Mouse (Mus musculus): Measurements from ENCODE around the gene Ufc1. TPM values are rescaled to one million over a fixed set of nuclear protein-coding genes. Genes with fewer than 3 reads are reported as not detected.

The Ufc1 gene
- total and polyA plus RNA-seq, 3 experiments, result 71.0 to 408 (median 101) TPM

DNA sequence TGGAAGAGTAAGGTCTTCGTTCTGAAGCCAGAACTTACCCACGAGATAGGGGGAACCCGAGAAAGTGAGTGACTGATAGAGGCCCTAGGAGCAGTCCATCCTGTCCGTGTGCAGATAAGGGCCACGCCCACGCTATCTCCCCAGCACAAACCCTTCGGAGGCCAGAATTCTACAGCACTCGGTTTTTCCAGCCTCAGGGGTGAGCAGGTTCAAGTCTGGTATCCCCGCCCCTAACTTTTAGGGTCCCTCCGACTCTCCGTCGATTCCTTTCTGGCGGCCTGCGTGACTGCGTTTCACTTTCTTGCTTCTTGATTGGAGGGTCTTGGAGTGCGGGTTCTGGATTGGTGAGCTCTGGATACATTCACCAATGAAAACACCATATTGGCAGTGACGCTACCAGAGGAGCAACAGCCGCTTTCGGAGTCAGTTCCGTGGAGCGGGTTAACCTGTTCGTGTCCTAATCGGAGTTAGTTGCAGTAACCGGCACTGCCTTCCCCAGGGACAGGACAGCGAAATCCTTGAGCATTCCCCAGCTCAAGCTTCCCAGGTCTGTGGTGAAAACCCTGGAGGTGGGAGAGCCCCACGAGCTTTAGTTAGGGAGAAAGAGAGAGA is 13.8 kb downstream of the Ufc1 start, which contains the start of gene Ppox (continued):
- TF ChIP-seq ETS1 (IDR thresholded peaks at IDR 0.05; ENCODE audit: low read depth, low read length), result peak; percentile 94
- TF ChIP-seq CTCF (IDR thresholded peaks at IDR 0.05 in 2 of 3, conservative IDR thresholded peaks at IDR 0.05 in 1 of 3; ENCODE audit: control insufficient read depth in 1 of 3, insufficient read depth in 1 of 3, low read depth in 2 of 3, low read length in 3 of 3, poor library complexity in 1 of 3, severe bottlenecking in 1 of 3), result no peak
- TF ChIP-seq HCFC1 (IDR thresholded peaks at IDR 0.05; ENCODE audit: low read depth, low read length), result peak; percentile 89

DNA sequence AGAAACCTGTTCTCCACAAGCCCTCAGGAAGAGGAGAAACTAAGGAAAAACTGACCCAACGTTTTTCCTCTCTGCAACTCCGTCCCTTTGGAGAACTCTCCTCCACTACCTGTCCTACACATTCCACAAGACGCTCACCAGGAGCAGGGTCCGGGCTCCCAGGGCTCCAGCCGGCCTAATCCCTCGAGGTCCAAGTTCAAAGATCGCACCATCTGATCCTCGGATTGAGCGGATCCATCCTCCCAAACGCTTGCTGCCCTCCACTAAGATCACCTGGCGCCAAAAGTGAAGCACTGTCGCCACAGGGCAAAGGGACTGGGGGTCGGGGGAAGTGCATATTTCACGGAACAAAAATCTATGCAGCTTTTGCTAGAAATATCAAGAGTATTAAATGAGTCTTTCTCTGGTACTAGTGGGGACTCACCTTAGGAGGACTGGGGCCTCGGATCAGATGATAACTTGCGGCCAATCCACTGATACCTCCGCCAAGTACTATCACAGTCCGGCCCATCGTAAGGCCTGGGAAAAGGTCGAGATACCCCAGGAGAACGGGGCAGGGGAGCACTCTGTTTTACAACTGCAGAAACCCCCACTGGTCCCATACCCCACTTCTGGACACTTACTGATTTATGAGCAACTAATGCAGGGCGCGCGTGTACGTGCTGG is 14.4 kb downstream of the Ufc1 start:
- peak overlapping the region; percentile 78 for H3K9ac ChIP-seq (ENCODE audit: control insufficient read depth, low read depth, low read length, poor library complexity, severe bottlenecking)
- H3K79me2 ChIP-seq (ENCODE audit: control insufficient read depth, insufficient read depth, low read length, poor library complexity), result peaks cover 4% of the 10 kb centered on the region; the same call in 1 of the 2 replicates
- no peaks in the 10 kb centered on the region for H3K27me3 ChIP-seq (ENCODE audit: control insufficient read depth in 1 of 2, insufficient read depth in 2 of 2, low read length in 2 of 2)
- no peak for DNase-seq (ENCODE audit: low read depth, low spot score)
- no peaks in the 10 kb centered on the region for H3K9me3 ChIP-seq (replicated peaks; ENCODE audit: insufficient read depth, low read length)
- peak overlapping the region; percentile 93 for H3K27ac ChIP-seq (ENCODE audit: control insufficient read depth, low read depth, low read length)
- TF ChIP-seq CHD2 (IDR thresholded peaks at IDR 0.05; ENCODE audit: low read length) (no peak), POLR2AphosphoS2 (IDR thresholded peaks at IDR 0.05; ENCODE audit: low read length) (no peak), ELF1 (IDR thresholded peaks at IDR 0.05; ENCODE audit: low read depth, low read length) (no peak), RCOR1 (IDR thresholded peaks at IDR 0.05; ENCODE audit: low read depth, low read length) (no peak), GABPA (IDR thresholded peaks at IDR 0.05; ENCODE audit: low read depth, low read length) (no peak)
- peaks cover 1 to 10% of the 10 kb centered on the region in 2 experiments for H3K36me3 ChIP-seq (ENCODE audit: control insufficient read depth in 1 of 2, insufficient read depth in 2 of 2, low read length in 2 of 2)
- H3K4me1 ChIP-seq (ENCODE audit: control insufficient read depth in 1 of 2, insufficient read depth in 2 of 2, low read length in 2 of 2), result peaks cover 0 to 10% of the 10 kb centered on the region in 2 experiments; a peak in 1 of 4 replicates
- H3K4me3 ChIP-seq (ENCODE audit: control insufficient read depth in 1 of 2, insufficient read depth in 1 of 2, low read depth in 2 of 2, low read length in 2 of 2), result peak overlapping the region; percentile 58 to 76

GRCm38 (mm10) chr1:171279721-171280120 is 15.1 kb downstream of the Ufc1 start:
- no peak for DNase-seq (ENCODE audit: low read depth, low spot score)
- Histone ChIP-seq H3K9ac (ENCODE audit: control insufficient read depth, low read depth, low read length, poor library complexity, severe bottlenecking) (peak overlapping the region; percentile 78), H3K79me2 (ENCODE audit: control insufficient read depth, insufficient read depth, low read length, poor library complexity) (peaks cover 4% of the 10 kb centered on the region; the same call in 1 of the 2 replicates), H3K4me1 (ENCODE audit: control insufficient read depth in 1 of 2, insufficient read depth in 2 of 2, low read length in 2 of 2) (peaks cover 0 to 10% of the 10 kb centered on the region in 2 experiments; a peak in 1 of 4 replicates), H3K9me3 (replicated peaks; ENCODE audit: insufficient read depth, low read length) (no peaks in the 10 kb centered on the region), H3K27me3 (ENCODE audit: control insufficient read depth in 1 of 2, insufficient read depth in 2 of 2, low read length in 2 of 2) (no peaks in the 10 kb centered on the region), H3K36me3 (ENCODE audit: control insufficient read depth in 1 of 2, insufficient read depth in 2 of 2, low read length in 2 of 2) (peaks cover 1 to 10% of the 10 kb centered on the region in 2 experiments), H3K27ac (ENCODE audit: control insufficient read depth, low read depth, low read length) (no peak overlapping the region), H3K4me3 (ENCODE audit: control insufficient read depth in 1 of 2, insufficient read depth in 1 of 2, low read depth in 2 of 2, low read length in 2 of 2) (peak overlapping the region; percentile 58 to 76)
- TF ChIP-seq ZKSCAN1 (IDR thresholded peaks at IDR 0.05; ENCODE audit: low read depth, low read length) (no peak), USF1 (IDR thresholded peaks at IDR 0.05; ENCODE audit: low read depth, low read length) (no peak), TBP (IDR thresholded peaks at IDR 0.05; ENCODE audit: low read depth, low read length) (no peak), BHLHE40 (IDR thresholded peaks at IDR 0.05; ENCODE audit: borderline replicate concordance, low read depth, low read length) (no peak), HCFC1 (IDR thresholded peaks at IDR 0.05; ENCODE audit: low read depth, low read length) (no peak), CTCF (IDR thresholded peaks at IDR 0.05 in 2 of 3, conservative IDR thresholded peaks at IDR 0.05 in 1 of 3; ENCODE audit: control insufficient read depth in 1 of 3, insufficient read depth in 1 of 3, low read depth in 2 of 3, low read length in 3 of 3, poor library complexity in 1 of 3, severe bottlenecking in 1 of 3) (no peak), ELF1 (IDR thresholded peaks at IDR 0.05; ENCODE audit: low read depth, low read length) (no peak), CHD2 (IDR thresholded peaks at IDR 0.05; ENCODE audit: low read length) (no peak), NELFE (IDR thresholded peaks at IDR 0.05; ENCODE audit: low read depth, low read length) (no peak), UBTF (IDR thresholded peaks at IDR 0.05; ENCODE audit: borderline replicate concordance, insufficient read depth, low read depth, low read length) (no peak), ZC3H11A (IDR thresholded peaks at IDR 0.05; ENCODE audit: low read depth, low read length) (no peak), MAZ (IDR thresholded peaks at IDR 0.05; ENCODE audit: low read depth, low read length) (no peak), KAT2A (conservative IDR thresholded peaks at IDR 0.05; ENCODE audit: low read depth, low read length) (no peak), MAFK (IDR thresholded peaks at IDR 0.05; ENCODE audit: borderline replicate concordance, low read depth, low read length) (no peak), JUND (IDR thresholded peaks at IDR 0.05; ENCODE audit: low read depth, low read length) (no peak), E2F4 (IDR thresholded peaks at IDR 0.05; ENCODE audit: borderline replicate concordance, low read depth, low read length) (no peak), SMC3 (IDR thresholded peaks at IDR 0.05; ENCODE audit: low read depth, low read length) (no peak), USF2 (IDR thresholded peaks at IDR 0.05; ENCODE audit: borderline replicate concordance in 1 of 2, insufficient read depth in 1 of 2, low read depth in 1 of 2, low read length in 2 of 2) (no peak)

Measured in MEL (cell line).